Mouse (Mus musculus): ENCODE data around the gene Oxct1.
A peak's percentile ranks its signal among the peaks of the same experiment; 100 is the strongest.

Oxct1 gene

GRCm38 (mm10) chr15:4026231-4026773, at the start of gene Oxct1:
Oxct1 (plus strand) TSS chr15:4026383.
- peak; percentile 77 for DNase-seq (ENCODE audit: low read depth)

GRCm38 (mm10) chr15:3978279-3978678, 47.9 kb upstream of the Oxct1 start:
- DNase-seq (ENCODE audit: low read depth) = no peak

- DNase-seq (ENCODE audit: low read depth) = peak; percentile 70
Measured at GRCm38 (mm10) chr15:3979061-3979848, 46.9 kb upstream of the Oxct1 start, which contains the start of gene Fbxo4. Fbxo4 (minus strand) TSS chr15:3979573.

GRCm38 (mm10) chr15:3979871-3980270, 46.3 kb upstream of the Oxct1 start:
- no peak for DNase-seq (ENCODE audit: low read depth)

- DNase-seq (ENCODE audit: low read depth) = no peak
Measured at GRCm38 (mm10) chr15:3982732-3983131, 43.5 kb upstream of the Oxct1 start.

- DNase-seq (ENCODE audit: low read depth) = no peak
Measured at GRCm38 (mm10) chr15:3984876-3985275, 41.3 kb upstream of the Oxct1 start.

GRCm38 (mm10) chr15:3987981-3988380, 38.2 kb upstream of the Oxct1 start:
- no peak for DNase-seq (ENCODE audit: low read depth)

GRCm38 (mm10) chr15:3994852-3995447, 31.2 kb upstream of the Oxct1 start:
- no peak for DNase-seq (ENCODE audit: low read depth)

- peak; percentile 95 for DNase-seq (ENCODE audit: low read depth)
Measured at GRCm38 (mm10) chr15:3995448-3996266, 30.5 kb upstream of the Oxct1 start, which contains the start of gene AW549877. AW549877 (minus strand) TSS chr15:3995744.

GRCm38 (mm10) chr15:3996267-3997010, 29.7 kb upstream of the Oxct1 start:
- no peak for DNase-seq (ENCODE audit: low read depth)

GRCm38 (mm10) chr15:3999144-3999543, 27.0 kb upstream of the Oxct1 start:
- DNase-seq (ENCODE audit: low read depth) = no peak

- DNase-seq (ENCODE audit: low read depth) = no peak
Measured at GRCm38 (mm10) chr15:4000536-4000935, 25.6 kb upstream of the Oxct1 start.

GRCm38 (mm10) chr15:4013873-4014272, 12.3 kb upstream of the Oxct1 start:
- DNase-seq (ENCODE audit: low read depth) = no peak

GRCm38 (mm10) chr15:4020711-4021110, 5.5 kb upstream of the Oxct1 start:
- DNase-seq (ENCODE audit: low read depth) = no peak

- DNase-seq (ENCODE audit: low read depth) = no peak
Measured at GRCm38 (mm10) chr15:4023747-4024146, 2.4 kb upstream of the Oxct1 start.

GRCm38 (mm10) chr15:4024726-4025507, 1.3 kb upstream of the Oxct1 start:
- no peak for DNase-seq (ENCODE audit: low read depth)

- no peak for DNase-seq (ENCODE audit: low read depth)
Measured at GRCm38 (mm10) chr15:4025508-4025904, 677 bp upstream of the Oxct1 start.

- DNase-seq (ENCODE audit: low read depth) = peak; percentile 68
Measured at GRCm38 (mm10) chr15:4026831-4027584, 825 bp downstream of the Oxct1 start.

- no peak for DNase-seq (ENCODE audit: low read depth)
Measured at GRCm38 (mm10) chr15:4027671-4028410, 1.7 kb downstream of the Oxct1 start.

GRCm38 (mm10) chr15:4028411-4028700, 2.2 kb downstream of the Oxct1 start:
- no peak for DNase-seq (ENCODE audit: low read depth)

All from c-Kit-positive CD71-negative TER-119-negative erythroid progenitor cells, embryonic 14.5 days (primary cell).